Mouse (Mus musculus): Measurements from ENCODE around the gene Fam234a. TPM values are rescaled to one million over a fixed set of nuclear protein-coding genes. Genes with fewer than 3 reads are reported as not detected.
A peak's percentile ranks its signal among the peaks of the same experiment; 100 is the strongest.

The Fam234a gene
- total RNA-seq (2012; rRNA removed), result not detected in 2 replicates
- under 1 TPM in 1 of 2 experiments, not detected in 1; 0.10 TPM for polyA plus RNA-seq (2012; ENCODE audit: insufficient read depth in 1 of 2, insufficient read length in 2 of 2, low read depth in 1 of 2, low replicate concordance in 2 of 2, missing spikeins in 1 of 2)

DNA sequence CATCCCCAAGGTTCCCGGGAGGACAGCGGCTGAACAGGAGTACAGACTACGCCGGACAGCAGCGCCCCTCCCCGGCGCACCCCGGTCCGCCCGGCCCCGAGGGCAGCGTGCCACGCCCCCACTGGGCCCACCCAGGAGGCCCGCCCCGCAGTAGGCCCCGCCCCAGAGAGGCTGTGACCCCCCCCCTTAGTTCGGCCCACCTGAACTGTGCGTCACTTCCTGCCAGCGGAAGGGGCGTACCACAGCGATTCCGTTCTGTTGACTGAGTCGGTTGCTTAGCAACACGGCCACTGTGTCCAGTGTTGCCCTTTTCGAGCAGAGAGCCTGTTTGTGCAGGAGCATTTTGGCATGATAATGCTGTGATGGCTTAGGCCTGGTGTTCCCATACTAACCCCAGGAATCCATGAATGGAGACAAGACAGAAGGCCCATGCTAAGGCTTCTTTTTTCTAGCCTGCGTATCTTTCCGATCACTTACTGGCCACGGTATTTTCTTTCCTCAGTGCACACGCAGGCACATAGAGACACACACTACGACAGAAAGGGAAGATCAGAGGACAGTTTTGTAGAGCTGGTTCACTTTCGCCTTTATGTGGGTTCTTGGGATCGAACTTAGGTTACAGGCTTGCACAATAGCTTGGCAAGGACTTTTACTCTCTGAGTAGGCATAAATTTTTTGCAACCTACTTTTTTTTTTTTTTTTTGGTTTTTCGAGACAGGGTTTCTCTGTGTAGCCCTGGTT is at the start of gene Fam234a:
Gene Fam234a (minus strand): TSS at position 142 of the 741 bp plus-strand sequence.
- no peak for DNase-seq (ENCODE audit: low read depth, low spot score)
- peaks cover 0 to 18% of the 10 kb centered on the region in 2 experiments; a peak in 2 of 4 replicates for H3K36me3 ChIP-seq (ENCODE audit: control insufficient read depth in 1 of 2, insufficient read depth in 2 of 2, low read length in 2 of 2)
- H3K4me1 ChIP-seq (ENCODE audit: control insufficient read depth in 1 of 2, insufficient read depth in 2 of 2, low read length in 2 of 2), result peaks cover 11 to 21% of the 10 kb centered on the region in 2 experiments

DNA sequence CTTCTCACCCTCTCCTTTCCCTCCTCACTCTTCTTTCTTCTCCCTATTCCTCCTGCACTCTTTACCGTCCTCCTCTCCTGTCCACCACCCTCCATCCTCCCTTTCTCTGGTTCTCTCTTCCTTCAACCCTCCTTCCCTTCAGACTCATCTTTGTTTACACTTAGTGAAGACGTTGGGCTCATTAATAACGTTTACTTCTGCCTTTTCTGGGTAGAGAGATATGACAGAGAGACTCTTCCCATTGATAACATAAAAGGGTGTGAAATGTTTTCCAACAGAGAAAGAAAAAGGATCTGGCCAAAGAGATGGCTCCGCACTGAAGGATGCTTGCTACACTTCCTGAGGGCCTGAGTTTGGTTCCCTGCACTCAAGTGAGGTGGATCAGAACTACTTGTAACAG is 45.4 kb upstream of the Fam234a start:
- Histone ChIP-seq H3K9me3 (replicated peaks; ENCODE audit: insufficient read depth, low read length) (no peaks in the 10 kb centered on the region), H3K4me1 (ENCODE audit: control insufficient read depth in 1 of 2, insufficient read depth in 2 of 2, low read length in 2 of 2) (peaks cover 13 to 30% of the 10 kb centered on the region in 2 experiments), H3K9ac (ENCODE audit: control insufficient read depth, low read depth, low read length, poor library complexity, severe bottlenecking) (no peak overlapping the region), H3K36me3 (ENCODE audit: control insufficient read depth in 1 of 2, insufficient read depth in 2 of 2, low read length in 2 of 2) (peaks cover 5 to 24% of the 10 kb centered on the region in 2 experiments), H3K79me2 (ENCODE audit: control insufficient read depth, insufficient read depth, low read length, poor library complexity) (no peaks in the 10 kb centered on the region), H3K27me3 (ENCODE audit: control insufficient read depth in 1 of 2, insufficient read depth in 2 of 2, low read length in 2 of 2) (no peaks in the 10 kb centered on the region), H3K4me3 (ENCODE audit: control insufficient read depth in 1 of 2, insufficient read depth in 1 of 2, low read depth in 2 of 2, low read length in 2 of 2) (no peak overlapping the region), H3K27ac (ENCODE audit: control insufficient read depth, low read depth, low read length) (peak overlapping the region; percentile 60)
- DNase-seq (ENCODE audit: low read depth, low spot score), result peak; percentile 41
- TF ChIP-seq SIN3A (IDR thresholded peaks at IDR 0.05; ENCODE audit: low read length), result peak; percentile 54
- TF ChIP-seq ZMIZ1 (IDR thresholded peaks at IDR 0.05; ENCODE audit: low read depth, low read length), result no peak
- no peak for TF ChIP-seq UBTF (IDR thresholded peaks at IDR 0.05; ENCODE audit: borderline replicate concordance, insufficient read depth, low read depth, low read length)
- TF ChIP-seq GATA1 (IDR thresholded peaks at IDR 0.05; ENCODE audit: low read depth, low read length), result peak; percentile 57
- TF ChIP-seq EP300 (IDR thresholded peaks at IDR 0.05; ENCODE audit: low read depth in 1 of 2, low read length in 2 of 2), result peak; percentile 77 to 86
- peak; percentile 85; the same call in 1 of the 2 replicates for TF ChIP-seq MYB (IDR thresholded peaks at IDR 0.05; ENCODE audit: low read depth, low read length)
- peak; percentile 64 for TF ChIP-seq ETS1 (IDR thresholded peaks at IDR 0.05; ENCODE audit: low read depth, low read length)
- no peak for TF ChIP-seq ZNF384 (IDR thresholded peaks at IDR 0.05; ENCODE audit: low read depth, low read length)
- peak; percentile 62; the same call in 1 of the 2 replicates for TF ChIP-seq TCF12 (IDR thresholded peaks at IDR 0.05; ENCODE audit: low read depth, low read length)

More for the DNA sequence above, at the start of gene Fam234a:
- Histone ChIP-seq H3K27me3 (ENCODE audit: control insufficient read depth in 1 of 2, insufficient read depth in 2 of 2, low read length in 2 of 2) (no peaks in the 10 kb centered on the region), H3K4me3 (ENCODE audit: control insufficient read depth in 1 of 2, insufficient read depth in 1 of 2, low read depth in 2 of 2, low read length in 2 of 2) (no peak within 1 kb of the TSS), H3K9ac (ENCODE audit: control insufficient read depth, low read depth, low read length, poor library complexity, severe bottlenecking) (no peak within 1 kb of the TSS), H3K27ac (ENCODE audit: control insufficient read depth, low read depth, low read length) (no peak within 1 kb of the TSS), H3K9me3 (replicated peaks; ENCODE audit: insufficient read depth, low read length) (no peaks in the 10 kb centered on the region), H3K79me2 (ENCODE audit: control insufficient read depth, insufficient read depth, low read length, poor library complexity) (no peaks in the 10 kb centered on the region)
- TF ChIP-seq ELF1 (IDR thresholded peaks at IDR 0.05; ENCODE audit: low read depth, low read length) (no peak), POLR2A (IDR thresholded peaks at IDR 0.05; ENCODE audit: control insufficient read depth in 1 of 2, insufficient read depth in 1 of 2, low read depth in 1 of 2, low read length in 2 of 2, poor library complexity in 1 of 2) (no peak), KAT2A (conservative IDR thresholded peaks at IDR 0.05; ENCODE audit: low read depth, low read length) (no peak), MAFK (IDR thresholded peaks at IDR 0.05; ENCODE audit: borderline replicate concordance, low read depth, low read length) (no peak), ZKSCAN1 (IDR thresholded peaks at IDR 0.05; ENCODE audit: low read depth, low read length) (no peak), UBTF (IDR thresholded peaks at IDR 0.05; ENCODE audit: borderline replicate concordance, insufficient read depth, low read depth, low read length) (no peak), SMC3 (IDR thresholded peaks at IDR 0.05; ENCODE audit: low read depth, low read length) (no peak), CHD2 (IDR thresholded peaks at IDR 0.05; ENCODE audit: low read length) (no peak), MAZ (IDR thresholded peaks at IDR 0.05; ENCODE audit: low read depth, low read length) (no peak), RCOR1 (IDR thresholded peaks at IDR 0.05; ENCODE audit: low read depth, low read length) (no peak), TAL1 (IDR thresholded peaks at IDR 0.05; ENCODE audit: low read length) (no peak), SIN3A (IDR thresholded peaks at IDR 0.05; ENCODE audit: low read length) (no peak), MAX (IDR thresholded peaks at IDR 0.05; ENCODE audit: low read length) (no peak), POLR2AphosphoS5 (IDR thresholded peaks at IDR 0.05; ENCODE audit: borderline replicate concordance, low read depth, low read length) (no peak), GATA1 (IDR thresholded peaks at IDR 0.05; ENCODE audit: low read depth, low read length) (no peak), ZNF384 (IDR thresholded peaks at IDR 0.05; ENCODE audit: low read depth, low read length) (no peak), CHD1 (IDR thresholded peaks at IDR 0.05; ENCODE audit: low read depth, low read length) (no peak)
